Mouse (Mus musculus): ENCODE measurements around the gene Chn2. TPM values are rescaled to one million over a fixed set of nuclear protein-coding genes. Genes with fewer than 3 reads are reported as not detected.

Chn2 gene
- total RNA-seq, 1 experiment from 2014 or later: 4.8 TPM

Other genes with a start within 250 kb of the Chn2 start
- gene Tril, start 218.7 kb upstream of the Chn2 start, total RNA-seq (2021): 6.3 and 8.1 TPM in 2 replicates
- not detected in 2 replicates for gene Cpvl, start 60.9 kb upstream of the Chn2 start, total RNA-seq (2021)

Measured in adrenal gland, postnatal 25 days (tissue).